Mouse (Mus musculus) E14TG2a.4 (cell line): ENCODE data around the gene Slc29a3.

Experiments
- CTCF ChIP-seq: conservative IDR thresholded peaks from 2 replicates; pipeline ENCODE4 v1.5.1; 2014; ENCODE audit warnings: low read length
- POU5F1 ChIP-seq: IDR thresholded peaks from 2 replicates; pipeline ENCODE4 v1.6.1; 2014; ENCODE audit warnings: low read length, borderline replicate concordance

DNA sequence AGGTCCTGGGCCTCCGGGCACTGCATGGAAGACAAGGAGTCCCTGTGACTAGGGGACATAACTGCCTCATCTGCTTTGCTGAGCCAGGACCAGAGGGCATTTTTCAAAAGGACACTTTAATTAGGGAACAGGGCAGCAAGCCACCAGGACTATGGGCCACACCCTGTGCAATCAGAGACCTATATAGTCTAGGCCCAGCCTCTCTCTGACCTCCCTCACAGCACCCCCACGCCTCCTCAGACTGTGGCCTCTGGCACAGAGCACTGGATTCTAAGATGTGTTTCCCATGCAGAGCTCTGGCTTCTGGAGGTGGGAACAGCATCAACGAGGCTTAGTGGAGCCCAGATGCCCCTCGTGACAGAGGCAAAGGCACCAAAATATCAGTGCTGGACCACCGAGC lies 43.4 kb upstream of the Slc29a3 start:
- TF ChIP-seq CTCF = no peak
- no peak for TF ChIP-seq POU5F1
